Mouse (Mus musculus) heart, embryonic 13.5 days (tissue): Measurements from ENCODE around the gene Cic. TPM values are rescaled to one million over a fixed set of nuclear protein-coding genes. Genes with fewer than 3 reads are reported as not detected.
A peak's percentile ranks its signal among the peaks of the same experiment; 100 is the strongest.

Experiments
- ATAC-seq: fragments of 200-750 bp; cut with Nextera tagmentation; 2 replicates; pipeline ENCODE4 v1.8.0; 2017; ENCODE audit warnings: moderate TSS enrichment; ENCODE audit not compliant: insufficient number of reproducible peaks, low FRiP score, low TSS enrichment; ENCODE audit errors: extremely low read depth
- H3K27ac ChIP-seq: fragments of 300-500 bp; sonication (generic); replicated peaks from 2 replicates; pipeline ENCODE4 v1.5.1; 2015; ENCODE audit warnings: moderate library complexity, mild to moderate bottlenecking, inconsistent platforms
- H3K27me3 ChIP-seq: fragments of 300-500 bp; sonication (generic); replicated peaks from 2 replicates; pipeline ENCODE4 v1.6.1; 2015; ENCODE audit warnings: mild to moderate bottlenecking, inconsistent platforms
- H3K36me3 ChIP-seq: fragments of 300-500 bp; sonication (generic); 2 replicates; pipeline ENCODE4 v1.6.1; 2015; ENCODE audit warnings: mild to moderate bottlenecking, inconsistent platforms
- H3K4me1 ChIP-seq: fragments of 300-500 bp; sonication (generic); 2 replicates; pipeline ENCODE4 v1.6.1; 2015; ENCODE audit warnings: inconsistent platforms
- H3K4me2 ChIP-seq: fragments of 300-500 bp; sonication (generic); 2 replicates; pipeline ENCODE4 v1.6.1; 2015; ENCODE audit warnings: inconsistent platforms, mild to moderate bottlenecking, moderate library complexity
- H3K4me3 ChIP-seq: fragments of 300-500 bp; sonication (generic); 2 replicates; pipeline ENCODE4 v1.5.1; 2015; ENCODE audit warnings: moderate library complexity, mild to moderate bottlenecking, inconsistent platforms
- H3K9ac ChIP-seq: fragments of 300-500 bp; sonication (generic); 2 replicates; pipeline ENCODE4 v1.6.1; 2015; ENCODE audit warnings: inconsistent platforms, mild to moderate bottlenecking, moderate library complexity
- H3K9me3 ChIP-seq: fragments of 300-500 bp; sonication (generic); 2 replicates; pipeline ENCODE4 v1.6.1; 2016; ENCODE audit warnings: inconsistent platforms
- WGBS: fragments of 180-500 bp; shearing (Covaris S2); methylation state at CpG from one replicate; pipeline ENCODE4 v1.1.7; 2015; ENCODE audit warnings: mixed read lengths; 5-methylcytosine and 5-hydroxymethylcytosine counted together
- polyA plus RNA-seq: library from polyadenylated mRNA; unstranded; fragments of >200 nt; fragmentation: Nextera tagmentation; extraction: Ambion mirVana; gene quantifications from 2 replicates; pipeline ENCODE4 v1.2.1, GENCODE M21; 2015

Cic gene
- polyA plus RNA-seq, 1 experiment from 2014 or later: 22.9 TPM

- H3K36me3 ChIP-seq: peaks cover 46% of the 10 kb centered on the region
- ATAC-seq: no peak
- H3K4me1 ChIP-seq: peaks cover 80% of the 10 kb centered on the region
These were observed 5.1 kb downstream of the Cic start for GRCm38 (mm10) chr7:25272445-25273258.

GRCm38 (mm10) chr7:25273259-25274241, 6.0 kb downstream of the Cic start:
- H3K4me1 ChIP-seq: peaks cover 84% of the 10 kb centered on the region
- no peak for ATAC-seq
- peak overlapping the region; percentile 18; the same call in 1 of the 2 replicates for H3K4me2 ChIP-seq
- H3K9me3 ChIP-seq: no peaks in the 10 kb centered on the region
- H3K36me3 ChIP-seq: peaks cover 46% of the 10 kb centered on the region
- no peaks in the 10 kb centered on the region for H3K27me3 ChIP-seq
- H3K4me3 ChIP-seq: no peak overlapping the region
- 76% methylated on average over 22 of the region's 22 CpGs for WGBS
- peak overlapping the region; percentile 91 for H3K9ac ChIP-seq
- peak overlapping the region; percentile 17; the same call in 1 of the 2 replicates for H3K27ac ChIP-seq

More at GRCm38 (mm10) chr7:25272445-25273258, 5.1 kb downstream of the Cic start:
- Histone ChIP-seq H3K27ac (no peak overlapping the region), H3K9me3 (no peaks in the 10 kb centered on the region), H3K4me3 (no peak overlapping the region), H3K9ac (no peak overlapping the region), H3K4me2 (no peak overlapping the region), H3K27me3 (no peaks in the 10 kb centered on the region)
- WGBS: 79% methylated on average over 38 of the region's 38 CpGs

GRCm38 (mm10) chr7:25274571-25274970, 7.1 kb downstream of the Cic start:
- 53% methylated on average over 5 of the region's 5 CpGs for WGBS
- no peaks in the 10 kb centered on the region for H3K9me3 ChIP-seq
- H3K27me3 ChIP-seq: no peaks in the 10 kb centered on the region
- no peak overlapping the region for H3K4me3 ChIP-seq
- H3K9ac ChIP-seq: peak overlapping the region; percentile 91
- H3K36me3 ChIP-seq: peaks cover 46% of the 10 kb centered on the region
- peaks cover 76% of the 10 kb centered on the region for H3K4me1 ChIP-seq
- no peak overlapping the region for H3K4me2 ChIP-seq
- H3K27ac ChIP-seq: peak overlapping the region; percentile 100
- ATAC-seq: no peak

- H3K4me1 ChIP-seq: peaks cover 76% of the 10 kb centered on the region
- no peaks in the 10 kb centered on the region for H3K9me3 ChIP-seq
- ATAC-seq: no peak
- H3K9ac ChIP-seq: peak overlapping the region; percentile 91
- H3K36me3 ChIP-seq: peaks cover 46% of the 10 kb centered on the region
- no peak overlapping the region for H3K4me3 ChIP-seq
- WGBS: 88% methylated on average over 3 of the region's 3 CpGs
- H3K4me2 ChIP-seq: no peak overlapping the region
- H3K27me3 ChIP-seq: no peaks in the 10 kb centered on the region
- peak overlapping the region; percentile 100 for H3K27ac ChIP-seq
These were observed 7.5 kb downstream of the Cic start for GRCm38 (mm10) chr7:25274996-25275395.

- H3K4me1 ChIP-seq: peaks cover 76% of the 10 kb centered on the region
- peak overlapping the region; percentile 100 for H3K27ac ChIP-seq
- peak overlapping the region; percentile 0; the same call in 1 of the 2 replicates for H3K4me3 ChIP-seq
- no peaks in the 10 kb centered on the region for H3K9me3 ChIP-seq
- H3K27me3 ChIP-seq: no peaks in the 10 kb centered on the region
- H3K4me2 ChIP-seq: peak overlapping the region; percentile 43
- H3K36me3 ChIP-seq: peaks cover 42% of the 10 kb centered on the region
- peak overlapping the region; percentile 91 for H3K9ac ChIP-seq
- 42% methylated on average over 9 of the region's 9 CpGs for WGBS
- ATAC-seq: no peak
These were observed 8.2 kb downstream of the Cic start for GRCm38 (mm10) chr7:25275555-25276298.

- H3K9ac ChIP-seq: peak overlapping the region; percentile 91
- peak overlapping the region; percentile 92 for H3K4me2 ChIP-seq
- H3K27ac ChIP-seq: peak overlapping the region; percentile 100
- H3K4me1 ChIP-seq: peaks cover 79% of the 10 kb centered on the region
- H3K9me3 ChIP-seq: no peaks in the 10 kb centered on the region
- peaks cover 26% of the 10 kb centered on the region for H3K36me3 ChIP-seq
- H3K4me3 ChIP-seq: peak overlapping the region; percentile 69
- WGBS: 88% methylated on average over 4 of the region's 4 CpGs
- no peaks in the 10 kb centered on the region for H3K27me3 ChIP-seq
- ATAC-seq: no peak
These were observed 9.9 kb downstream of the Cic start for GRCm38 (mm10) chr7:25277405-25277804.

- H3K27me3 ChIP-seq: no peaks in the 10 kb centered on the region
- H3K4me1 ChIP-seq: peaks cover 74% of the 10 kb centered on the region
- H3K4me2 ChIP-seq: peak overlapping the region; percentile 92
- peaks cover 20% of the 10 kb centered on the region for H3K36me3 ChIP-seq
- WGBS: 8% methylated on average over 4 of the region's 4 CpGs
- peak overlapping the region; percentile 69 for H3K4me3 ChIP-seq
- peak overlapping the region; percentile 100 for H3K27ac ChIP-seq
- H3K9me3 ChIP-seq: no peaks in the 10 kb centered on the region
- no peak for ATAC-seq
- H3K9ac ChIP-seq: peak overlapping the region; percentile 91
These were observed 10.5 kb downstream of the Cic start for GRCm38 (mm10) chr7:25277998-25278340.

- H3K9ac ChIP-seq: peak overlapping the region; percentile 91
- under 1% methylated on average over 50 of the region's 60 CpGs for WGBS
- H3K4me1 ChIP-seq: peaks cover 74% of the 10 kb centered on the region
- 0 out of 2 replicates have a peak, but pooled peaks have one; percentile 3 for ATAC-seq
- H3K36me3 ChIP-seq: peaks cover 15% of the 10 kb centered on the region
- no peaks in the 10 kb centered on the region for H3K27me3 ChIP-seq
- peak overlapping the region; percentile 100 for H3K27ac ChIP-seq
- peak overlapping the region; percentile 69 for H3K4me3 ChIP-seq
- H3K4me2 ChIP-seq: peak overlapping the region; percentile 92
- no peaks in the 10 kb centered on the region for H3K9me3 ChIP-seq
These were observed 11.0 kb downstream of the Cic start for GRCm38 (mm10) chr7:25278341-25279075.

- under 1% methylated on average over 42 of the region's 49 CpGs for WGBS
- peak; percentile 6; the same call in 1 of the 2 replicates for ATAC-seq
- peaks cover 74% of the 10 kb centered on the region for H3K4me1 ChIP-seq
These were observed 11.8 kb downstream of the Cic start for GRCm38 (mm10) chr7:25279076-25279860.

More at GRCm38 (mm10) chr7:25279076-25279860, 11.8 kb downstream of the Cic start:
- Histone ChIP-seq H3K9ac (peak overlapping the region; percentile 91), H3K4me2 (peak overlapping the region; percentile 92), H3K36me3 (peaks cover 9% of the 10 kb centered on the region), H3K9me3 (no peaks in the 10 kb centered on the region), H3K27ac (peak overlapping the region; percentile 100), H3K4me3 (peak overlapping the region; percentile 69), H3K27me3 (no peaks in the 10 kb centered on the region)
